Mouse (Mus musculus) left cerebral cortex, postnatal 25 days (tissue): ENCODE measurements around the gene Gba2. TPM values are rescaled to one million over a fixed set of nuclear protein-coding genes. Genes with fewer than 3 reads are reported as not detected.

ENCODE experiments used
- DNase-seq, 2 experiments: peaks; one replicate each; pipeline ENCODE4 v3.0.0; 2022; ENCODE audit warnings: low spot score in 2 of 2, mixed read lengths in 1 of 2
- intact Hi-C: fragments of 180-260 bp; cut with DNase I; formaldehyde crosslinking; loops from one replicate; pipeline ENCODE4 v1.15.1; 2025
- total RNA-seq, 2 experiments: library from RNA; stranded (reverse); gene quantifications; 2 replicates each; pipeline ENCODE4 v1.2.3; 2021

Gene Gba2
- total RNA-seq, 2 experiments from 2014 or later, result 65.9 to 69.4 TPM

DNA sequence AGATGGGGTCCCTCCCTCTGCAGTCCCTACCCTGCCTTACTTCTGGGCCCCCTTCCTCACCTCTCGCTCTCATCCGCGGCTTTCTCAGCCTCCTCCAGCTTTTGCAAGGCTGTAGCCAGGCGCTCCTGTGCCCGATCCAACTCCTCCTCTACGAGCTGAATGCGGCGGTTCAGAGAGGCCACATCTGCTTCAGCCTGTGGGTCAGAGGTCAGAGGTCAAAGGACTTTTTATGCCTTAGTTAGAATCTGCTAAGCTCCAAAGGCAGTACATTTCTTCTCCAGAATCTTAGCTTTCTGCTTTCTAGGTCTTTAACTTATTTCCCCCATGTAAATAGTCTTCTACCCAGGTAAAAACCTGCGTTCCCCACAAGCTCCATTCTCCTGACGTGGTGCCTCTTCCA lies 59.1 kb downstream of the Gba2 start:
- intact Hi-C loops, result no loop called here
- DNase-seq, result no peak

Other genes with a start within 250 kb of the Gba2 start
- gene Rusc2, start 196.9 kb downstream of the Gba2 start, total RNA-seq, result 100 to 1,000 TPM; 129 to 138 TPM
- gene Fam166b, start 149.7 kb downstream of the Gba2 start, total RNA-seq, result 1 to 10 TPM in 1 of 2 experiments, under 1 TPM in 1; 0.62 to 1.2 TPM
- gene Tesk1, start 136.9 kb downstream of the Gba2 start, total RNA-seq, result 10 to 100 TPM; 86.6 to 87.1 TPM
- 1 to 10 TPM; 1.0 to 2.2 TPM for gene Cd72, start 124.2 kb downstream of the Gba2 start, total RNA-seq
- not detected for gene Sit1, start 95.1 kb downstream of the Gba2 start, total RNA-seq
- gene Ccdc107, start 86.0 kb downstream of the Gba2 start, total RNA-seq, result 10 to 100 TPM; 22.3 to 25.4 TPM
- gene Arhgef39, start 79.2 kb downstream of the Gba2 start, total RNA-seq, result under 1 TPM; 0.37 to 0.96 TPM
- 1 to 10 TPM in 1 of 2 experiments, not detected in 1; 1.0 TPM for gene Car9, start 71.9 kb downstream of the Gba2 start, total RNA-seq
- gene Tpm2, start 55.1 kb downstream of the Gba2 start, total RNA-seq, result 1 to 10 TPM; 8.0 to 8.1 TPM
- 10 to 100 TPM; 77.0 to 77.3 TPM for gene Creb3, start 16.5 kb downstream of the Gba2 start, total RNA-seq
- gene Tln1, start 16.2 kb downstream of the Gba2 start, total RNA-seq, result 10 to 100 TPM; 51.7 to 53.4 TPM
- 10 to 100 TPM; 44.3 to 46.7 TPM for gene Rgp1, start 158 bp downstream of the Gba2 start, total RNA-seq
- gene Msmp, start 5.6 kb upstream of the Gba2 start, total RNA-seq, result under 1 TPM in 1 of 2 experiments, not detected in 1; 0.50 TPM
- 10 to 100 TPM; 49.0 to 50.1 TPM for gene Npr2, start 53.1 kb upstream of the Gba2 start, total RNA-seq
- gene Spag8, start 74.7 kb upstream of the Gba2 start, total RNA-seq, result 1 to 10 TPM in 1 of 2 experiments, under 1 TPM in 1; 0.73 to 1.2 TPM
- 10 to 100 TPM; 33.7 to 35.7 TPM for gene Hint2, start 77.6 kb upstream of the Gba2 start, total RNA-seq
- gene Tmem8b, start 90.1 kb upstream of the Gba2 start, total RNA-seq, result 10 to 100 TPM; 61.9 to 68.3 TPM
- 1 to 10 TPM; 1.3 to 1.4 TPM for gene Fam221b, start 90.3 kb upstream of the Gba2 start, total RNA-seq
- gene Olfr70, start 121.9 kb upstream of the Gba2 start, total RNA-seq, result not detected
- not detected for gene Olfr71, start 131.4 kb upstream of the Gba2 start, total RNA-seq
- gene Hrct1, start 148.3 kb upstream of the Gba2 start, total RNA-seq, result 1 to 10 TPM; 1.2 to 1.4 TPM
- gene Spaar, start 151.2 kb upstream of the Gba2 start, total RNA-seq, result under 1 TPM; 0.73 to 0.87 TPM
- not detected for gene Olfr159, start 192.1 kb upstream of the Gba2 start, total RNA-seq
- not detected for gene Olfr156, start 245.0 kb upstream of the Gba2 start, total RNA-seq